Comparison of ENCODE assay signal across 8 mouse cellular contexts in genomic region chr11:101086323-101086674, GRCm38 (mm10). TPM values are rescaled to one million over a fixed set of nuclear protein-coding genes. Genes with fewer than 3 reads are reported as not detected.
A peak's percentile ranks its signal among the peaks of the same experiment; 100 is the strongest.
DNase-seq lines count a peak whose midpoint lies in the region; ATAC-seq and TF ChIP-seq lines count a peak whose summit lies in the region.

No protein-coding gene starts in this region.

- WGBS in lung, embryonic 16.5 days: 71% methylated on average over 6 of the region's 6 CpGs
- WGBS in forebrain, embryonic 11.5 days: 80% methylated on average over 6 of the region's 6 CpGs
- 84% methylated on average over 6 of the region's 6 CpGs for WGBS in limb, embryonic 10.5 days
- WGBS in small intestine, adult 2 months: 60% methylated on average over 6 of the region's 6 CpGs

- H3K27me3 ChIP-seq in lung, embryonic 16.5 days (ENCODE audit: control insufficient read depth, insufficient read depth, low read depth, low read length): peaks cover 2% of the 10 kb centered on the region
- peaks cover 4% of the 10 kb centered on the region for H3K27me3 ChIP-seq in forebrain, embryonic 11.5 days (ENCODE audit: control insufficient read depth, insufficient read depth, low read length)
- H3K27me3 ChIP-seq in limb, embryonic 10.5 days (ENCODE audit: low read depth, poor library complexity, severe bottlenecking): peaks cover 6% of the 10 kb centered on the region
- no peaks in the 10 kb centered on the region for H3K27me3 ChIP-seq in small intestine, adult 2 months (ENCODE audit: control insufficient read depth, insufficient read depth, low read length)

- no peak for DNase-seq in lung, postnatal 14 days
- no peak for DNase-seq in forebrain, embryonic 11.5 days (ENCODE audit: low spot score)
- DNase-seq in limb, embryonic 10.5 days (ENCODE audit: low spot score): no peak
- DNase-seq in embryo, embryonic 9.5 days (ENCODE audit: extremely low spot score): no peak
- no peak for DNase-seq in layer of hippocampus, postnatal 14 days (ENCODE audit: low spot score in 2 of 2)
- no peak for DNase-seq in left cerebral cortex, adult 11 months (ENCODE audit: low spot score)

- peak overlapping the region; percentile 89; the same call in 1 of the 2 replicates for H3K27ac ChIP-seq in lung, embryonic 16.5 days (ENCODE audit: low read length)
- peak overlapping the region; percentile 68 for H3K27ac ChIP-seq in forebrain, embryonic 11.5 days (ENCODE audit: low read depth, low read length)
- peak overlapping the region; percentile 84; the same call in 1 of the 2 replicates for H3K27ac ChIP-seq in limb, embryonic 10.5 days
- peak overlapping the region; percentile 94 for H3K27ac ChIP-seq in small intestine, adult 2 months (ENCODE audit: insufficient read depth, low read depth, low read length)

- no peak overlapping the region; the same call in 1 of the 2 replicates for H3K4me3 ChIP-seq in lung, embryonic 16.5 days (ENCODE audit: low read length)
- no peak overlapping the region for H3K4me3 ChIP-seq in forebrain, embryonic 11.5 days (ENCODE audit: low read depth, low read length)
- H3K4me3 ChIP-seq in limb, embryonic 10.5 days: peak overlapping the region; percentile 84
- peak overlapping the region; percentile 1; the same call in 1 of the 2 replicates for H3K4me3 ChIP-seq in small intestine, adult 2 months (ENCODE audit: low read depth, low read length)

- H3K9ac ChIP-seq in lung, embryonic 16.5 days (ENCODE audit: low read length): peak overlapping the region; percentile 92
- H3K9ac ChIP-seq in forebrain, embryonic 11.5 days (ENCODE audit: low read length): 0 out of 2 replicates have a peak overlapping the region, but pooled peaks have one; percentile 2

- peaks cover 17% of the 10 kb centered on the region for H3K36me3 ChIP-seq in lung, embryonic 16.5 days (ENCODE audit: control insufficient read depth, insufficient read depth, low read length)
- peaks cover 4% of the 10 kb centered on the region; the same call in 1 of the 2 replicates for H3K36me3 ChIP-seq in forebrain, embryonic 11.5 days (ENCODE audit: control insufficient read depth, insufficient read depth, low read length)
- peaks cover 51% of the 10 kb centered on the region for H3K36me3 ChIP-seq in limb, embryonic 10.5 days
- H3K36me3 ChIP-seq in small intestine, adult 2 months (ENCODE audit: control insufficient read depth, insufficient read depth, low read length): peaks cover 29% of the 10 kb centered on the region

- no peak for TF ChIP-seq CTCF in small intestine, adult 2 months (IDR thresholded peaks at IDR 0.05; ENCODE audit: extremely low read depth, insufficient read length, insufficient replicate concordance, low read depth, low read length)

- H3K9me3 ChIP-seq in lung, embryonic 16.5 days (ENCODE audit: control insufficient read depth, low read length): no peaks in the 10 kb centered on the region
- H3K9me3 ChIP-seq in forebrain, embryonic 11.5 days (ENCODE audit: control insufficient read depth, low read length): no peaks in the 10 kb centered on the region
- H3K9me3 ChIP-seq in limb, embryonic 10.5 days (replicated peaks): no peaks in the 10 kb centered on the region

- ATAC-seq in lung, embryonic 16.5 days (ENCODE audit: low read depth): no peak
- no peak for ATAC-seq in forebrain, embryonic 11.5 days (replicated peaks; ENCODE audit: low FRiP score)

- peaks cover 28% of the 10 kb centered on the region for H3K4me1 ChIP-seq in lung, embryonic 16.5 days (replicated peaks; ENCODE audit: control insufficient read depth, insufficient read depth, low read length)
- H3K4me1 ChIP-seq in forebrain, embryonic 11.5 days (replicated peaks; ENCODE audit: control insufficient read depth, insufficient read depth, low read length): peaks cover 25% of the 10 kb centered on the region
- H3K4me1 ChIP-seq in limb, embryonic 10.5 days: peaks cover 44% of the 10 kb centered on the region
- H3K4me1 ChIP-seq in small intestine, adult 2 months (ENCODE audit: control insufficient read depth, insufficient read depth, insufficient read length, low read length): peaks cover 29% of the 10 kb centered on the region

- TF ChIP-seq POLR2A in small intestine, adult 2 months (IDR thresholded peaks at IDR 0.05; ENCODE audit: low read depth, low read length): no peak

- peak overlapping the region; percentile 95 for H3K4me2 ChIP-seq in lung, embryonic 16.5 days (ENCODE audit: low read depth, low read length)
- H3K4me2 ChIP-seq in forebrain, embryonic 11.5 days (ENCODE audit: low read depth, low read length, severe bottlenecking): peak overlapping the region; percentile 93

RNA-seq across cellular contexts. Expression of gene Mlx, which starts 0.8 kb away (rescaled TPM):
- polyA plus RNA-seq in lung, embryonic 16.5 days (2015; fragmentation: Nextera tagmentation; extraction: Ambion mirVana): 41.3 and 60.3 TPM in 2 replicates
- 41.8 and 44.3 TPM in 2 replicates for polyA plus RNA-seq in forebrain, embryonic 11.5 days (2014; fragmentation: Nextera tagmentation; extraction: Ambion mirVana)
- polyA plus RNA-seq in limb, embryonic 10.5 days (2016; fragmentation: Nextera tagmentation; extraction: Ambion mirVana): 41.3 and 49.6 TPM in 2 replicates
- polyA plus RNA-seq in small intestine, adult 2 months (2012; rRNA removed): 54.1 and 100 TPM in 2 replicates
- 10 to 100 TPM; 46.3 to 49.6 TPM for total RNA-seq in layer of hippocampus, postnatal 14 days (2021)

RNA-seq across cellular contexts. Expression of gene Coasy, which starts 3.9 kb away (rescaled TPM):
- polyA plus RNA-seq in lung, embryonic 16.5 days (2015; fragmentation: Nextera tagmentation; extraction: Ambion mirVana): 39.7 and 45.1 TPM in 2 replicates
- polyA plus RNA-seq in forebrain, embryonic 11.5 days (2014; fragmentation: Nextera tagmentation; extraction: Ambion mirVana): 50.4 and 51.5 TPM in 2 replicates
- 42.3 and 45.3 TPM in 2 replicates for polyA plus RNA-seq in limb, embryonic 10.5 days (2016; fragmentation: Nextera tagmentation; extraction: Ambion mirVana)
- polyA plus RNA-seq in small intestine, adult 2 months (2012; rRNA removed): 26.3 and 38.9 TPM in 2 replicates
- 10 to 100 TPM; 32.6 to 35.7 TPM for total RNA-seq in layer of hippocampus, postnatal 14 days (2021)

RNA-seq across cellular contexts. Expression of gene Hsd17b1, which starts 8.1 kb away (rescaled TPM):
- polyA plus RNA-seq in lung, embryonic 16.5 days (2015; fragmentation: Nextera tagmentation; extraction: Ambion mirVana): 0.15 and 0.19 TPM in 2 replicates
- 0.19 TPM in 1 of 2 replicates, not detected in the other for polyA plus RNA-seq in forebrain, embryonic 11.5 days (2014; fragmentation: Nextera tagmentation; extraction: Ambion mirVana)
- polyA plus RNA-seq in limb, embryonic 10.5 days (2016; fragmentation: Nextera tagmentation; extraction: Ambion mirVana): not detected in 2 replicates
- polyA plus RNA-seq in small intestine, adult 2 months (2012; rRNA removed): 0.20 and 0.28 TPM in 2 replicates
- total RNA-seq in layer of hippocampus, postnatal 14 days (2021): under 1 TPM; 0.38 to 0.81 TPM

RNA-seq across cellular contexts. Expression of gene Psmc3ip, which starts 8.9 kb away (rescaled TPM):
- polyA plus RNA-seq in lung, embryonic 16.5 days (2015; fragmentation: Nextera tagmentation; extraction: Ambion mirVana): 29.3 and 32.3 TPM in 2 replicates
- 74.1 and 79.7 TPM in 2 replicates for polyA plus RNA-seq in forebrain, embryonic 11.5 days (2014; fragmentation: Nextera tagmentation; extraction: Ambion mirVana)
- 73.1 and 74.0 TPM in 2 replicates for polyA plus RNA-seq in limb, embryonic 10.5 days (2016; fragmentation: Nextera tagmentation; extraction: Ambion mirVana)
- 0.22 and 0.46 TPM in 2 replicates for polyA plus RNA-seq in small intestine, adult 2 months (2012; rRNA removed)
- 1 to 10 TPM; 2.7 to 4.9 TPM for total RNA-seq in layer of hippocampus, postnatal 14 days (2021)

RNA-seq across cellular contexts. Expression of gene Naglu, which starts 16.5 kb away (rescaled TPM):
- 20.6 and 23.1 TPM in 2 replicates for polyA plus RNA-seq in lung, embryonic 16.5 days (2015; fragmentation: Nextera tagmentation; extraction: Ambion mirVana)
- 6.9 and 7.8 TPM in 2 replicates for polyA plus RNA-seq in forebrain, embryonic 11.5 days (2014; fragmentation: Nextera tagmentation; extraction: Ambion mirVana)
- polyA plus RNA-seq in limb, embryonic 10.5 days (2016; fragmentation: Nextera tagmentation; extraction: Ambion mirVana): 4.9 and 5.9 TPM in 2 replicates
- 11.8 and 19.1 TPM in 2 replicates for polyA plus RNA-seq in small intestine, adult 2 months (2012; rRNA removed)
- total RNA-seq in layer of hippocampus, postnatal 14 days (2021): 10 to 100 TPM in 1 of 2 experiments, 1 to 10 TPM in 1; 9.3 to 10.3 TPM

Comparison
In these comparisons a context has a peak if more than half of its experiments do, and no peak if none do; other contexts are left out.
1. H3K4me3 ChIP-seq: peak in limb, embryonic 10.5 days (single experiment) and small intestine, adult 2 months (single experiment); none in lung, embryonic 16.5 days (single experiment) and forebrain, embryonic 11.5 days (single experiment).
2. Peak in every context shown above with its lines, with median percentiles within 50 percentile points of each other: H3K27ac ChIP-seq.